Mouse (Mus musculus) ES-CJ7 (cell line): ENCODE results near the gene Mbtps1.
A peak's percentile ranks its signal among the peaks of the same experiment; 100 is the strongest.

Experiments
- DNase-seq: peaks from one replicate; pipeline ENCODE4 v3.0.0; 2011; ENCODE audit warnings: low read depth, low spot score

The Mbtps1 gene

GRCm38 (mm10) chr8:119502111-119502510 lies 56.4 kb downstream of the Mbtps1 start:
- no peak for DNase-seq

GRCm38 (mm10) chr8:119501598-119501997 lies 56.9 kb downstream of the Mbtps1 start, which contains the start of gene Slc38a8:
Gene Slc38a8 (minus strand): TSS chr8:119501698.
- DNase-seq, result no peak

GRCm38 (mm10) chr8:119499836-119500235 lies 58.7 kb downstream of the Mbtps1 start:
- DNase-seq, result no peak

- peak; percentile 74 for DNase-seq
These were observed 61.7 kb downstream of the Mbtps1 start for GRCm38 (mm10) chr8:119496848-119497247.

- DNase-seq, result no peak
These were observed 71.4 kb downstream of the Mbtps1 start for GRCm38 (mm10) chr8:119487093-119487492.

- DNase-seq, result no peak
These were observed 74.2 kb downstream of the Mbtps1 start for GRCm38 (mm10) chr8:119484145-119484896.

DNA sequence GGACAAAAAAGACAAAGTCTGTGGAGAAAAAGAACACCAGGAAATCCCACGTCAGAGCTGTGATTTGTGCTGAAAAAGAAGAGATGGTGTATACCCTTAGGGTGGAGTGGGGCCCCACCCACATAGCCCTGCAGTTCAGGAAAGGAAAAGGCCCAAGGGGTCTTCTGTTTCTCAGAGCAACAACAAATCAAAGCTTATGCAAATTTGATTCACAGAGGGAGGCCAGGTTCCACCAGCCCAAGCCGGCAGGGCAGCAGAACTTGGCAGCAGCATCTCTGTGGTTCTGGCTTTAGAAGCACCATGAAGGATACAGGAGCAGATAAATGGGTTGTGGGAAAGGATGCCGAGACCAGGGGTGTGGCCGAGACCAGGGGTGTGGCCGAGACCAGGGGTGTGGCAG lies 79.9 kb downstream of the Mbtps1 start:
- DNase-seq, result peak; percentile 88

DNA sequence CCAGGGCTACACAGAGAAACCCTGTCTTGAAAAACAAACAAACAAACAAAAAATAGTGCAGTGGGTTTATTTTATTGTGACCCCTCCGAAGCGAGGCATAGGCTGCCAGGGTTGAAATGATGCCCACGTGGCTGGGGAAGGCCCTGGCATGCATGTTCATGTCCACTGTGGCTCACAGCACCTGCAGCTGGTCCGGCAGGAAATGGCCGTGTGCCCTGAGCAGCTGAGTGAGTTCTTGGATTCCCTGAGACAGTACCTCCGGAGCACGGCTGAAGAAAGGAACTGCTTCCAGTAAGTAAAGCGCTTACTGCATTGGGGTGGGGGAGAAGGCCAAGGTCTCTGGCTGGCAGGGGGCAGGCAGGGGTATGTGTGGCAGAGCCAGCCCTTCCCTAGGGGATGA lies 90.4 kb downstream of the Mbtps1 start:
- no peak for DNase-seq

- no peak for DNase-seq
These were observed 91.7 kb downstream of the Mbtps1 start for GRCm38 (mm10) chr8:119466794-119467193.

DNA sequence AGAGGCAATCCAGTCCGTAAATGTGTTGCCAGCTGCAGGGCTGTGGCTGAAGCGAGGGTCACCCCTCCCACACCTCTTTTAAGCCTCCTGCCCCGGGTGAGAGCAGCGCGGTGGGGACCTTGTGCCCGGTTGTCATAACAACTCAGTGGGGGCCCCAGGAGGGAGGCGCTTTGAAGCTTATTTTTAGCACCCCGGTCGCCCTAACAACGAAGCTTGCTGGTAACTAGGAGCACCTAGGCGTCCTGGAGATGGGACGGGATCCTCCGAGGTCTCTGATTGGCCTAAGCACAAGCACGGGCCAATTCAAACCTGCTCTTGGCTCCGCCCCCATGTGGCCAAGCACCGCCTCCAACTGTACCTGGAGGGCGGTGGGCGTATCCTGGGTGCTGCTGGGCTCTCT lies 92.4 kb downstream of the Mbtps1 start:
- peak; percentile 92 for DNase-seq

DNA sequence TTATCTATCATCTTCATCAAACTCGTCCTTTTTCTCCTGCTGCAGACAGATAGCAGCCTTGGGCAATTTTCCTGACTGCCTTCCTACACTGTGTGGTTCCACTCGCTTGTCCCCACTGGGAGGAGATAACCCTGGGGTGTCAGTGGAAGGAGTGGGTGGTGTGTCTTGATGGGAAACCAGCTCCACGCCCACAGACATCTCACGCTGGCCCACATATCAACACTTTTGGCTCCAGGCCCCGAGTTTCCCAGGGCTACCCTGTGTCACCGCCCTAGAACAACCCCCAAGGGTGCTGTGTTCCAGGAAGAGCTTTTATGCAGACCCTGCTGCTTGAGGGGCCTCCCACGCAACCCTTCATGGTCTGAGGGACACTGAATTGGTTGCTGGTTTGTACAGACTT lies 94.8 kb downstream of the Mbtps1 start:
- DNase-seq, result no peak

GRCm38 (mm10) chr8:119461356-119461755 lies 97.2 kb downstream of the Mbtps1 start:
- DNase-seq, result no peak

- no peak for DNase-seq
These were observed 98.8 kb downstream of the Mbtps1 start for GRCm38 (mm10) chr8:119459724-119460123.
